Mouse (Mus musculus) ES-E14 (cell line): Measurements from ENCODE around the gene Strn4.

Source experiments
- CHD2 ChIP-seq: IDR thresholded peaks from 2 replicates; pipeline ENCODE4 v1.6.1; 2014; ENCODE audit warnings: mild to moderate bottlenecking, low read depth, low read length, inconsistent platforms
- HCFC1 ChIP-seq: IDR thresholded peaks from 2 replicates; pipeline ENCODE4 v1.6.1; 2012; ENCODE audit warnings: low read length, inconsistent platforms, borderline replicate concordance; ENCODE audit not compliant: insufficient read depth
- MAFK ChIP-seq: IDR thresholded peaks from 2 replicates; pipeline ENCODE4 v1.6.1; 2014; ENCODE audit warnings: mild to moderate bottlenecking, low read depth, low read length, inconsistent platforms; ENCODE audit not compliant: insufficient read depth
- ZC3H11A ChIP-seq: IDR thresholded peaks from 2 replicates; pipeline ENCODE4 v1.6.1; 2012; ENCODE audit warnings: low read depth, mild to moderate bottlenecking, inconsistent platforms, low read length, borderline replicate concordance

- TF ChIP-seq MAFK (no peak), ZC3H11A (no peak), HCFC1 (no peak), CHD2 (no peak)
Observed at GRCm38 (mm10) chr7:16808647-16809046, 7.0 kb upstream of the Strn4 start.
